Mouse (Mus musculus) hindbrain, embryonic 15.5 days (tissue): ENCODE measurements at regions not wholly inside any gene's neighbourhood (a gene's known extent, or its start where the extent isn't known, plus 50 kb on each side); places are given as distances from the start of the nearest gene placed in this dataset.
"Not testable (repeated sequence)": the region's sequence is repeated elsewhere in the genome, so short reads cannot be mapped to it uniquely, and the experiment has no call there.

Experiments
- ATAC-seq: fragments of 200-750 bp; cut with Nextera tagmentation; 2 replicates; pipeline ENCODE4 v1.8.0; 2017; ENCODE audit warnings: low read depth, moderate number of reproducible peaks, moderate TSS enrichment; ENCODE audit not compliant: low FRiP score
- H3K27ac ChIP-seq: fragments of 300-500 bp; sonication (generic); replicated peaks from 2 replicates; pipeline ENCODE4 v1.5.1; 2015; ENCODE audit warnings: mild to moderate bottlenecking, inconsistent platforms
- H3K27me3 ChIP-seq: fragments of 300-500 bp; sonication (generic); 2 replicates; pipeline ENCODE4 v1.6.1; 2015; ENCODE audit warnings: control low read depth, inconsistent platforms
- H3K36me3 ChIP-seq: fragments of 300-500 bp; sonication (generic); 2 replicates; pipeline ENCODE4 v1.6.1; 2015; ENCODE audit warnings: control low read depth, inconsistent platforms
- H3K4me1 ChIP-seq: fragments of 300-500 bp; sonication (generic); replicated peaks from 2 replicates; pipeline ENCODE4 v1.6.1; 2015; ENCODE audit warnings: control low read depth, inconsistent platforms
- H3K4me2 ChIP-seq: fragments of 300-500 bp; sonication (generic); 2 replicates; pipeline ENCODE4 v1.6.1; 2015; ENCODE audit warnings: moderate library complexity, mild to moderate bottlenecking, inconsistent platforms
- H3K4me3 ChIP-seq: fragments of 300-500 bp; sonication (generic); 2 replicates; pipeline ENCODE4 v1.5.1; 2015; ENCODE audit warnings: mild to moderate bottlenecking, inconsistent platforms
- H3K9ac ChIP-seq: fragments of 300-500 bp; sonication (generic); 2 replicates; pipeline ENCODE4 v1.6.1; 2015; ENCODE audit warnings: inconsistent platforms
- H3K9me3 ChIP-seq: fragments of 300-500 bp; sonication (generic); 2 replicates; pipeline ENCODE4 v1.6.1; 2016; ENCODE audit warnings: control low read depth, inconsistent platforms
- WGBS: fragments of 180-500 bp; shearing (Covaris S2); methylation state at CpG from one replicate; pipeline ENCODE4 v1.1.7; 2015; 5-methylcytosine and 5-hydroxymethylcytosine counted together

DNA sequence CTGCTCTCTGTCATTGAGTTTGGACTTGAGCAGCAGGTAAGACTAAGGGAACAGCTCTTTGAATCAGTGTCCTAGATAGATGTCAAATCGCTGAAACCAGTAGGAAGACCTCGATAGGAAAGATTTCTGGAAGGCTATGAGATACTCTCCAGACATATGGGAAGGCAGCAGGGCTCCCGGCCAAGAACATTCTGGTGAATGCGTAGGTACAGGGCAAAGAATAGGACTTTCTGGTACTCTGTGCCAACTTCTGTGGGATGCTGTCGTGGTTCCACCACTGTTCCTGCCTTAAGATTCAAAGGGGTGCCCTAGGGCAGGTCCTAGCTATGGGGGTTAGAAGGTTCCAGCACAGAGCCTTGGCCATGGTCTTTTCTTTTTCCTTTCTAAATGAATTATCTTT, 138.5 kb upstream of the Bcor start:
- no peak for ATAC-seq
- peaks cover 3% of the 10 kb centered on the region; the same call in 1 of the 2 replicates for H3K4me1 ChIP-seq
- 73% methylated on average over 5 of the region's 5 CpGs for WGBS
- no peak overlapping the region for H3K27ac ChIP-seq
- H3K36me3 ChIP-seq: no peaks in the 10 kb centered on the region
- H3K4me2 ChIP-seq: no peak overlapping the region
- no peak overlapping the region for H3K4me3 ChIP-seq
- H3K9ac ChIP-seq: no peak overlapping the region
- H3K9me3 ChIP-seq: no peaks in the 10 kb centered on the region
- H3K27me3 ChIP-seq: no peaks in the 10 kb centered on the region

DNA sequence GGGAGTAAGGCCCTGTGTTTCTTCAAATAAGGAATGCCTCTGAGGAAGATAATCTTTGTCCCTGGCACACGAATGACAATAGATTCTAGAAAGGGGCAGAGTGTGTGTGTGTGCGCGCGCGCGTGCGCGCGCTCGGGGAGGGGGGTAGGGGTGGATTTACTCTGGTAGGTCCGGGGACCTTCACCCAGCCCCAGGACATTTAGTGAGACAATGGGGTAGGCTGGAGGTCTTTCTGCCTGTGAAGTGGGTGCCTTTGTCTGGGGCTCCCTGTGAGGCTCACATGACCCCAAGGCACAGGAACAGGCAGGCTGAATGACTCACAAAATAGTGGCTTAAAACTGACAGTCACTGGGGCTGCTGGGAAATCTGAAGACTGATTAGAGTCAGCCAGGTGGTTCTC, 139.1 kb upstream of the Bcor start:
- Histone ChIP-seq H3K27ac (no peak overlapping the region), H3K9ac (no peak overlapping the region), H3K27me3 (no peaks in the 10 kb centered on the region), H3K9me3 (no peaks in the 10 kb centered on the region), H3K4me1 (peaks cover 3% of the 10 kb centered on the region; the same call in 1 of the 2 replicates), H3K4me2 (no peak overlapping the region), H3K4me3 (no peak overlapping the region), H3K36me3 (no peaks in the 10 kb centered on the region)
- no peak for ATAC-seq
- whole genome bisulfite sequencing: 69% methylated on average over 11 of the region's 11 CpGs

DNA sequence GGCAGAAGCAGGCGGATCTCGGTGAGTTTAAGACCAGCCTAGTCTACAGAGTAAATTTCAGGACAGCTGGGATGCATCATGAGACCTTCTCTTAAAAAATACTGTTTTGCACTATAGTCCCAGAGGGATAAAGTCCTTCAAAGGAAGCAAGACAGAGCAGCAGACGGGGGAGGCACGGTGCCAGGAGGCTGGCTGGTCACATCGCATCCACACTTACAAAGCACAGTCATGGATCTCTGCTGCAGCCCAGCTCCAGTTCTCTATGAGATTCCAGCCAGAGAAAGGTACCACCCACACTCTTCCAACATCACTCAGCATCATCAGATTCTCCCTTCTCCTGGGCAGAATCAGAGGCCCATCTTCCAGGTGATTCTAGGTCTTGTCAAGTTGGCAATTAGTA, 144.5 kb upstream of the Bcor start:
- Histone ChIP-seq H3K4me2 (no peak overlapping the region), H3K9ac (no peak overlapping the region), H3K36me3 (no peaks in the 10 kb centered on the region), H3K4me1 (no peaks in the 10 kb centered on the region), H3K27me3 (no peaks in the 10 kb centered on the region), H3K27ac (no peak overlapping the region), H3K4me3 (no peak overlapping the region), H3K9me3 (no peaks in the 10 kb centered on the region)
- ATAC-seq: no peak
- WGBS: 70% methylated on average over 5 of the region's 5 CpGs

DNA sequence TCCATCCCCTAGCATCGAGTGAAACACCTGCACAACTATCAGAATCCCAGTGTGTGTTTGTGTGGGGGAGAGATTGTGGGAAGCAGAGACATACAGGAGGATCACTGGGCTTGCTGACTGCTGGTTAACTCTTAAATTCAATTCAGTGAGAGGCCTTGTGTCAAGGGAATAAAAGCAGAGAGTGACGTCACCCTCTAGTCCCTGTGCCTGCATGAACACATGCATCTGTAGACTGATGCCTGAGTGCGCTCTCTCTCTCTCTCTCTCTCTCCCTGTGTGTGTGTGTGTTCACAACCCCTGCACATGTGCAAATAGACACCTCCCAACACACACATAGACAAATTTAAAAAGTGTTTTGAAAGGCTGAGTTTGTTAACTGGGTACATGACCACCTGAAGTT, 146.8 kb upstream of the Bcor start:
- no peaks in the 10 kb centered on the region for H3K4me1 ChIP-seq
- 58% methylated on average over 3 of the region's 3 CpGs for WGBS

DNA sequence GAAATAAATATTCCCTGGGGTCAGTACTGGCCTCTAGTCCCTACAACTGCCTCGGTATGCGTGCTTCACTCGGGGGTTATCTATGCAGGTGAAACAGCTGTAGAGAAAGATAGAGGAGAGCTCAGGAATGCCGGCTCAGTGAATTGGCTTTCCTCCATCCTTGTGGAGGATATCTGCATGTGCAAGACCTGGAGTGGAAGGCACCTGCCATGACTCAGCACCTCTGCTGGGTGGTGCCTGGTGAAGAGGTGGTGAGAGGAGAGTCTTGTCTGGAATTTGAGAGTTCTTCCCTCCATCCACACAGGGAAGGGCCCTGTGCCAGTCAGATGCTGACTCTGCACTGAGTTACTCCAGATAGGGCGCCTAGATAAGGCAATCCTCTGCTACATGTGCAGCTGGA, 152.4 kb upstream of the Bcor start:
- Histone ChIP-seq H3K4me3 (no peak overlapping the region), H3K36me3 (no peaks in the 10 kb centered on the region), H3K4me1 (no peaks in the 10 kb centered on the region), H3K27ac (no peak overlapping the region), H3K4me2 (no peak overlapping the region), H3K9me3 (no peaks in the 10 kb centered on the region), H3K27me3 (no peaks in the 10 kb centered on the region), H3K9ac (no peak overlapping the region)
- ATAC-seq: no peak
- WGBS: 96% methylated on average over 5 of the region's 5 CpGs

More for the DNA sequence above, 146.8 kb upstream of the Bcor start:
- no peak overlapping the region for H3K4me3 ChIP-seq
- H3K27ac ChIP-seq: no peak overlapping the region
- H3K9ac ChIP-seq: no peak overlapping the region
- no peak for ATAC-seq
- H3K4me2 ChIP-seq: no peak overlapping the region
- H3K9me3 ChIP-seq: no peaks in the 10 kb centered on the region
- no peaks in the 10 kb centered on the region for H3K27me3 ChIP-seq
- H3K36me3 ChIP-seq: no peaks in the 10 kb centered on the region

DNA sequence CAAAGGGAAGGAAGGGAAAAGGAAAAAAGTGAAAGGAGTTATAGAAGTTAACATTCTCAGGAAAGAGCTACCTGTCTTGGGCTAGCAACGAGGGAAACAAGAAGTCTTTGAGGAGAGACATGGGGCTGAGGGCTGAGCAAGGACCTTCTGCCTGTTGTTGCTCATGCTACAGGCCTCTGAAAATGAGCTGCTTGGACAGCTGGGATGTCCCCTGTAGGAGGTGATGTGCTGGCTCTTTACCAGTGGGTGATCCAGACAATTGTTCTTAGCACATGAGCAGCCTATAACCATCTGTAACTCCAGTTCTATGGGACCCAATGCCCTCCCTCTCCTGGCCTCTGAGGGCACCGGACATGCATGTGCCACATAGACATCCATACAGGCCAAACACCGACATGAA, 155.5 kb upstream of the Bcor start:
- Histone ChIP-seq H3K4me2 (no peak overlapping the region), H3K36me3 (no peaks in the 10 kb centered on the region), H3K9me3 (no peaks in the 10 kb centered on the region), H3K4me1 (no peaks in the 10 kb centered on the region), H3K27ac (no peak overlapping the region), H3K9ac (no peak overlapping the region), H3K27me3 (no peaks in the 10 kb centered on the region), H3K4me3 (no peak overlapping the region)
- no peak for ATAC-seq
- WGBS: 76% methylated on average over 3 of the region's 3 CpGs

DNA sequence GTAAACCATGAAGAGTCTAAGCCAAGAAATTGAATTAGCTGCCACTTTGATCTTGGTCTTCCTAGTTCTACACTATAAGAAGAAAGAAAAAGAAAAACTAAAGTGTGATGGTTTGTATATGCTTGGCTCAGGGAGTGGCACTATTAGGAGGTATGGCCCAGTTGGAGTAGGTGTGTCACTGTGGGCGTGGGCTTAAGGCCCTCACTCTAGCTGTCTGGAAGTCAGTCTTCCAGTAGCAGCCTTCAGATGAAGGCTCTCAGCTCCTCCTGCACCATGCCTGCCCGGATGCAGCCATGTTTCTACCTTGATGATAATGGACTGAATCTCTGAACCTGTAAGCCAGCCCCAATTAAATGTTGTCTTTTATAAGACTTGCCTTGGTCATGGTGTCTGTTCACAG, 157.3 kb upstream of the Bcor start:
- not testable (repeated sequence) for H3K27me3 ChIP-seq, H3K27ac ChIP-seq, H3K4me1 ChIP-seq, H3K9me3 ChIP-seq, H3K4me3 ChIP-seq, ATAC-seq, H3K36me3 ChIP-seq, H3K9ac ChIP-seq, H3K4me2 ChIP-seq
- WGBS: 84% methylated on average over 2 of the region's 2 CpGs

DNA sequence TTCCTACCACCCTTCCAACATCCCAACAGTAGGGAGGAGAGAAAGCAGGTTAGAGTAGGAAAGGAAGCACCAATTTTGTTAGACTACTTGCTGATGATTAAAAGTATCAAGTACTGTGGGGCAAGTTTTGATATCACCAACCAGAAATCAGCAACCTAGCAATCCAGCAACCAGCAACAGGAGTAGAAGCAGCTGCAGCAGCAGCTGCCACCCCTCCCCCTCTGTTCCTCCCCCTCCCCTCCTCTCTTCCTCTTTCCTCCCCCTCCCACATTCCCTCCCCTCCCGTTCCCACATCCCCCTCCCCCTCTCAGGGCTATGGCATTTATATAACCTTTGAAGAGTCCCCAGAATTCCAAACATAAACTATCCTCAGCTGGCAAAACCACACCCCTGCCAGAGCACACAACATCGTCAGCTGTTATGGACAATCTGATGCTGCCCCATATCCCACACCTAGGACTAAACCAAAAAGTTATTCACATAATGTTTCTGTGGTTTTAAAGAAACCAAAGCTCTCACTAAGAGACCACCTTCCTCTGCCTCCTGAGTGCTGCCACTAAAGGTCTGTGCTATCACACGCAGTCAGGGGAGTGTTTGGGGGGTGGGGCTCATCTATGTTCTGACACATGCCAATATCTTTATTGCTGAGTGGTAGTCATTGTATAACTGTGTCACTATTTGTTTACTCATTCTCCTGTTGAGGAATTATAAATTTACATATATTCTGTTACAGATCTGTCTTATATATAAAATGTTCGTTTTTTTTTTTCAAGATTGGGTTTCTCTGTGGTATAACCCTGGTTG, 158.9 kb upstream of the Bcor start:
- H3K9me3 ChIP-seq: no peaks in the 10 kb centered on the region
- no peaks in the 10 kb centered on the region for H3K4me1 ChIP-seq
- 76% methylated on average over 3 of the region's 4 CpGs for WGBS
- no peak overlapping the region for H3K9ac ChIP-seq
- H3K27me3 ChIP-seq: no peaks in the 10 kb centered on the region
- no peak overlapping the region for H3K4me2 ChIP-seq
- H3K4me3 ChIP-seq: no peak overlapping the region
- H3K36me3 ChIP-seq: no peaks in the 10 kb centered on the region
- ATAC-seq: no peak
- H3K27ac ChIP-seq: no peak overlapping the region

DNA sequence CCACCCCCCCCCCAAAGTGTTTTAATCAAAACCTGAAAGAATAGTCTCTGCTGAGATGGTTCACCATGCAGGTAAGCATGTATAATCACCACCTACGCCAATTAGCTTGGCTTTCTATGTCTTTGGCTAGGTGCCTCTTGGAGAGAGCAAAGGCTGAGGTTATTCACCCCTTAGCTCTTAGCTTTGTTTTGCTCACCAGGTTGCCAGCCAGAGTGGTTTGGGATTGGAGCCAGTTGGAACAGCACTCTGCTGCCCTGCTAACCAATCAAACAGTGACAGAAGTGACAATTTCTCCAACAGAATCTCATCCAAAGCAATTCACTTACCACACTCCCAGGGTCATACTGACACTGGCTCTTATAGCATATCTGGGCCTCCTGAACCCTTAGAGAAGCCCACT, 162.3 kb upstream of the Bcor start:
- Histone ChIP-seq H3K27me3 (no peaks in the 10 kb centered on the region), H3K4me2 (no peak overlapping the region), H3K4me3 (no peak overlapping the region), H3K36me3 (no peaks in the 10 kb centered on the region), H3K27ac (no peak overlapping the region), H3K9ac (no peak overlapping the region), H3K9me3 (no peaks in the 10 kb centered on the region), H3K4me1 (no peaks in the 10 kb centered on the region)
- WGBS: 55% methylated on average over 1 of the region's 1 CpGs
- ATAC-seq: no peak

DNA sequence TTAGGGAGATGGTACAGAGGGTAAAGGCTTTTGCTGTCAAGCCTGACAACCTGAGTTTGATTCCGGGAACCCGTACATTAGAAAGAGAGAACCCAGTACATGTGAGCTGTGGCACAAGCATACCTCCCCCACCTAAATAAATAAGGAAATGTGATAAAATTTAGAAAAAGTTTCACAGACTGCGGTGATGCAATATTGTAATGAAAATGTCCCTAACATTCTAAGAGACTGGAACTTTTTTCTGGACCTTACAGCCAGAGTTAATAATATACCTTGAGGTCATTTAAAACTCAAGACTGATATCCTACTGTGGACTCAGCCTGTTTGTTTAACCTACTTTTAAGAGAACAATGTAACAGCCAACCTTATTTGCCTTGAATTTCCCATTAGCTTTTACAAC, 163.1 kb upstream of the Bcor start:
- no peaks in the 10 kb centered on the region for H3K36me3 ChIP-seq
- no peak overlapping the region for H3K4me3 ChIP-seq
- 92% methylated on average over 3 of the region's 3 CpGs for WGBS
- H3K9me3 ChIP-seq: no peaks in the 10 kb centered on the region
- no peak overlapping the region for H3K9ac ChIP-seq
- H3K27me3 ChIP-seq: no peaks in the 10 kb centered on the region
- no peak overlapping the region for H3K27ac ChIP-seq
- ATAC-seq: no peak
- H3K4me2 ChIP-seq: no peak overlapping the region
- H3K4me1 ChIP-seq: no peaks in the 10 kb centered on the region

DNA sequence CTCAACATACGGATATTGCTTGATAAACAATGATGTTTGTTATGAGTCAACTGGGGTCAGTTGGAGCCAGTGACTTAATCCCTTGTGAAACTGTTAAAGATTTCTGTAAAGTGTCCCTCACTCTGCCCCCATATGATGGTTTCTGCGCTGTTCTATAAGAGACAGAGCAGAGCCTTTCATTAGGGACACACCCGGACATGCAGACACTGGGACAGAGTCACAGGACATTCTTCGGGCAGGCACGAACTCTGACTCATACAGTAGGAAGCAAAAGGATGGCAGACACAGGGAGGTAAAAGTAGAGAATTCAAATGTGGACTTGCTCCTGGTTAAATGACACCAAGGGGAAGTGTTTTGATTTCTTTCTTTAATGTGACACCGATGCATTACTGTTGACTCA, 163.7 kb upstream of the Bcor start:
- H3K4me2 ChIP-seq: no peak overlapping the region
- H3K27me3 ChIP-seq: no peaks in the 10 kb centered on the region
- H3K9me3 ChIP-seq: no peaks in the 10 kb centered on the region
- H3K36me3 ChIP-seq: no peaks in the 10 kb centered on the region
- H3K4me1 ChIP-seq: no peaks in the 10 kb centered on the region
- H3K4me3 ChIP-seq: no peak overlapping the region
- no peak for ATAC-seq
- WGBS: 86% methylated on average over 6 of the region's 6 CpGs
- no peak overlapping the region for H3K27ac ChIP-seq
- no peak overlapping the region for H3K9ac ChIP-seq

DNA sequence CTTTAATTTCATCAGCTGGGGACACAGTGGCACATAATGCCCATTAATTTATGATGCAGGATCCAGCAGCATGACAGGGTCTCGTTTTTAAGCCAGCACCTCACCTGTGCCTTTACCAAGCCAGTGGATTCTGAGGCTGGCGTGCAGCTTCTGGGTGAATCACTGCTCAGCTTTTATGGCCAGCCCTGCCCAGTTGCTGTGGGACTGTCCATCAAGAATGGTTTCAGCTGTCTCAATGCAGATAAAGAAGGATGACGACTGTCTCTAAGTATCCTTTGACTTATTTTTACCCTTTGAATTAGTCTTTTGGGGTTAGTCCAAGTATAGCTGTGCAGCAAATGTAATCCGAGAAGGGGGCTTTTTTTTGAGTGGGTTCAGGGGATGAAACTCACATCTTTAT, 167.3 kb upstream of the Bcor start:
- H3K9ac ChIP-seq: no peak overlapping the region
- H3K27me3 ChIP-seq: no peaks in the 10 kb centered on the region
- H3K4me2 ChIP-seq: no peak overlapping the region
- no peaks in the 10 kb centered on the region for H3K36me3 ChIP-seq
- 67% methylated on average over 4 of the region's 4 CpGs for WGBS
- ATAC-seq: no peak
- H3K9me3 ChIP-seq: no peaks in the 10 kb centered on the region
- no peaks in the 10 kb centered on the region for H3K4me1 ChIP-seq
- H3K4me3 ChIP-seq: no peak overlapping the region
- no peak overlapping the region for H3K27ac ChIP-seq

DNA sequence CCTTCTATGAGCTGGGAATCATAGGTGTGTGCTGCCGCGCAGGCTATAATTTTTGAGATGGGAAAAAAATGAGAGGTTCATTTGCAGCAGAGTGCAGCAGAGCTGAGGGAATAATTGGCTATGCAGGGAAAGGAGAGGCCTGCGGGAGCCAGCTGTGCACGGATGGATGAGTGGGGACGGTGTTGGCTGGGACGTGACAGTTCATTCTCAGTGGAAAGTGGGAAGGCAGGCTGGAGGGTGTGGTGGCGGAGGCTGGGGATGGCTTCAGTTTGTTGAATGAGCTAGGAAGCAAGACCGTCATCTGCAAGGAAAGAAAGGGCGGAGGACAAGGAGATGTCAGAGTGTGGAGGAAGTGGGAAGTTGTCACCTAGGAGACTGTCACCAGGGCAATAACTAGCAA, 180.4 kb upstream of the Bcor start:
- no peak for ATAC-seq
- 51% methylated on average over 9 of the region's 9 CpGs for WGBS

More for the DNA sequence above, 180.4 kb upstream of the Bcor start:
- Histone ChIP-seq H3K4me3 (no peak overlapping the region), H3K27ac (no peak overlapping the region), H3K36me3 (no peaks in the 10 kb centered on the region), H3K4me1 (no peaks in the 10 kb centered on the region), H3K9ac (no peak overlapping the region), H3K9me3 (no peaks in the 10 kb centered on the region), H3K27me3 (no peaks in the 10 kb centered on the region), H3K4me2 (no peak overlapping the region)
